Mouse (Mus musculus) lung, embryonic 14.5 days (tissue): ENCODE results near the gene C1qtnf5. TPM values are rescaled to one million over a fixed set of nuclear protein-coding genes. Genes with fewer than 3 reads are reported as not detected.

Experiments used
- ATAC-seq: fragments of 200-750 bp; cut with Nextera tagmentation; 2 replicates; pipeline ENCODE4 v1.8.0; 2017; ENCODE audit warnings: mild to moderate bottlenecking, moderate TSS enrichment, moderate library complexity; ENCODE audit not compliant: insufficient read depth
- DNase-seq: peaks from one replicate; pipeline ENCODE4 v3.0.0-alpha.2; 2015
- H3K27ac ChIP-seq: fragments of 300-500 bp; sonication (generic); 2 replicates; pipeline ENCODE4 v1.5.1; 2014; ENCODE audit warnings: low read depth, mild to moderate bottlenecking, moderate library complexity
- H3K27me3 ChIP-seq: fragments of 300-500 bp; sonication (generic); 2 replicates; pipeline ENCODE4 v1.6.1; 2014; ENCODE audit warnings: low read length, control low read depth; ENCODE audit not compliant: insufficient read depth
- H3K36me3 ChIP-seq: fragments of 300-500 bp; sonication (generic); 2 replicates; pipeline ENCODE4 v1.6.1; 2014; ENCODE audit warnings: control low read depth; ENCODE audit not compliant: insufficient read depth
- H3K4me1 ChIP-seq: fragments of 300-500 bp; sonication (generic); 2 replicates; pipeline ENCODE4 v1.6.1; 2014; ENCODE audit warnings: antibody characterized with exemption, control low read depth; ENCODE audit not compliant: insufficient read depth
- H3K4me2 ChIP-seq: fragments of 300-500 bp; sonication (generic); 2 replicates; pipeline ENCODE4 v1.6.1; 2014; ENCODE audit warnings: mild to moderate bottlenecking
- H3K4me3 ChIP-seq: fragments of 300-500 bp; sonication (generic); 2 replicates; pipeline ENCODE4 v1.5.1; 2014; ENCODE audit warnings: low read depth, low read length
- H3K9ac ChIP-seq: fragments of 300-500 bp; sonication (generic); 2 replicates; pipeline ENCODE4 v1.6.1; 2014
- H3K9me3 ChIP-seq: fragments of 300-500 bp; sonication (generic); 2 replicates; pipeline ENCODE4 v1.6.1; 2016; ENCODE audit warnings: low read depth, low read length, control low read depth
- CTCF ChIP-seq: IDR thresholded peaks from 2 replicates; pipeline ENCODE4 v1.5.1; 2016; ENCODE audit warnings: antibody characterized with exemption, low read depth
- WGBS: fragments of 180-500 bp; shearing (Covaris S2); extraction: QIAGEN DNeasy Blood & Tissue Kit; methylation state at CpG from one replicate; pipeline ENCODE4 v1.1.7; 2014; 5-methylcytosine and 5-hydroxymethylcytosine counted together
- polyA plus RNA-seq: library from polyadenylated mRNA; unstranded; fragments of >200 nt; fragmentation: Nextera tagmentation; extraction: Ambion mirVana; gene quantifications from 2 replicates; pipeline ENCODE4 v1.2.1, GENCODE M21; 2014

Gene C1qtnf5
- polyA plus RNA-seq, 1 experiment from 2014 or later = 5.0 TPM

DNA sequence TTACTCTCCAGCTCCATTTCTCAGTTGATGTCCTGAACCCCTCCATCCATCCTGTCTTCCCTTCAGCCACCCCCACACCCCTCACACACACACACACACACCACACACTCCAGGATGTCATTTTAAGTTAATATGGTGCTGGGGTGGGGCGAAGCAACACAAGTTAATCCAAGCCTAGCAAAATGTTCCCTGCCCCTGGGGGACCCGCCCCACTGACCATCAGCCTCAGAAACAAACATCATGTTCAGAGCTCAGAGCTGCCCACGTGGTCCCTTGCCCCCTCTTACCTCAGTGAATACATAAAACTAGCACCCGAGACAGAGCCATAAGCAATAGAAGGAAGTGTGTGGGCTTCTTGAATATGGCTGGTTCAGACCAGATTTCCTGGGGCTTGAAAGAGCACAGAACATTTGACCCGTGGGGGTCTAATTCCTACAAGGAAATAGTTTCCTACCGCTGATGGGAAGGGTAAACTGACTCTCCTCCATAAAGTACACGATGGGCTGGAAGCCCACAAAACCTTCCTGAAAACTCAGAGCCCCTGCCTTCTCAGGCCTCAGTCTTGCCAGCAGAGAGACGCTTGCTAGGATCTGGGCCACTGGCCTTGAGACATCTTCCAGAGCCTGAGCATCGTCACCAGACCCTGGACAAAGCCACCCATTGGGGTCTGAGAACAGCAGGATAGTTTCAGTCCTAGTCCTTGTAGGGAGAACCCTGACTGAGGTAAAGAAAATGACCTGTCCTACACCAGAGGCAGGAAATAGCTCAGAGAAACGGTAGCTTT is 26.9 kb upstream of the C1qtnf5 start:
- ATAC-seq (no peak), DNase-seq (no peak)
- H3K9ac ChIP-seq = no peak overlapping the region
- H3K9me3 ChIP-seq = no peaks in the 10 kb centered on the region
- H3K27ac ChIP-seq = 0 out of 2 replicates have a peak overlapping the region, but pooled peaks have one; percentile 8
- H3K4me3 ChIP-seq = no peak overlapping the region
- no peak overlapping the region for H3K4me2 ChIP-seq
- no peak for TF ChIP-seq CTCF
- H3K36me3 ChIP-seq = no peaks in the 10 kb centered on the region
- peaks cover 12% of the 10 kb centered on the region; the same call in 1 of the 2 replicates for H3K27me3 ChIP-seq
- 64% methylated on average over 10 of the region's 10 CpGs for WGBS
- peaks cover 7% of the 10 kb centered on the region for H3K4me1 ChIP-seq

DNA sequence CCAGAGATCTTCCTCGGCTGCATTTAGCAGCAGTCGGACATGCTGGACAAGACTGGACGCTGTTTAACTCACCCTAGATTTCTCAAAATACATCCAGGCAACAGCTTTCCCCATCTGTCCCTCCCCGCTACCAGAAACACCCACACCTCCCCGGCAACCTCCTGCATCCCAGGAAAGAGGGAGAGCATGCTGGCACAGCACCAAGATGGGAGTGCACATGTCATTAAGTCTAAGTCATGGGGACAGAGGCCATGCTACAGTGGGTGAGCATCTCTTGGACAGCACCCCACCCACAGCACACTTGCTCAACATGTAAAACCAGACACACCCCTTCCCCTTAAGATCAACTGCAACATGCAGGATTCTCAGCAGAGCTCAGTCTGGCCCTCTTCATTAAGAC is 26.1 kb upstream of the C1qtnf5 start:
- TF ChIP-seq CTCF = no peak
- WGBS = 60% methylated on average over 5 of the region's 5 CpGs
- DNase-seq = no peak
- Histone ChIP-seq H3K4me1 (peaks cover 7% of the 10 kb centered on the region), H3K4me3 (no peak overlapping the region), H3K9ac (no peak overlapping the region), H3K4me2 (no peak overlapping the region), H3K27me3 (peaks cover 17% of the 10 kb centered on the region; the same call in 1 of the 2 replicates), H3K27ac (no peak overlapping the region), H3K36me3 (no peaks in the 10 kb centered on the region), H3K9me3 (no peaks in the 10 kb centered on the region)
- ATAC-seq = no peak

DNA sequence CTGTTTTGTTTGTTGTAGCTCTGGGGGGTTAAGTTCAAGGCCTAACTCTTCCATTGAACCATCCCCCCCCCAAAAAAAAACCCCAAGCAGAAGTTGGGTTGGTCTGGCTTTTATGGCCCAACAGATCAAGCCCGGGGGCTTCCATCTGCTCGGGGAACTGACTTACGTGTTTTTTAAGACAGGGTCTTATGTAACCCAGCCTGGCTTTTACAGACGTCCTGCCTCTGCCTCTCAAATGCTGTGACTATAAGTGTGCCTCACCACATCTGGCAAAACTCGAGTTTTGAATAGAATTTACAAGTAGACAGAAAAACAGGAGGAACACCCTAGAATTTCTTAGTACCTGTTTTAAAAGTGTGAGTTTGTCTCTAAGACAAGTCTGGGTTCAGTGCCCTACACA is 25.5 kb upstream of the C1qtnf5 start:
- no peak overlapping the region for H3K9ac ChIP-seq
- peaks cover 21% of the 10 kb centered on the region; the same call in 1 of the 2 replicates for H3K27me3 ChIP-seq
- DNase-seq = no peak
- ATAC-seq = no peak
- H3K4me3 ChIP-seq = no peak overlapping the region
- WGBS = 64% methylated on average over 5 of the region's 5 CpGs
- H3K4me2 ChIP-seq = no peak overlapping the region
- TF ChIP-seq CTCF = no peak
- peaks cover 7% of the 10 kb centered on the region for H3K4me1 ChIP-seq
- H3K9me3 ChIP-seq = no peaks in the 10 kb centered on the region
- no peak overlapping the region for H3K27ac ChIP-seq
- H3K36me3 ChIP-seq = no peaks in the 10 kb centered on the region

DNA sequence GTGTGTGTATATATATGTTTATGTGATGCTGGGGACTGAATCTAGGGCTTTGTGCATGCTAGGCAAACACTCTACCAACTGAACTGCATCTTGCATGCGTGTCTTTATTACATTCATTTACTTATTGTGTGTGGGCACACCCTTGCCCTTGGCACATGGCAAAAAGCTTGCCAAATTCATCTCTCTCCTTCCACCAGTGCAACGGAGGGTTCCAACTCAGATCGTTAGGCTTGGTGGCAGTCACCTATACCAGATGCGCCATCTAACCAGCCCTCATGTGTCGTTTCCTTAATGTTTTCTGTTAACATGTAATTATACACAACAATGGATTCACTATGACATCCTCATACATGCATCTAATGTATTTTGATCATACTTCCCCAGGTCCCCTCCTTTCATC is 24.8 kb upstream of the C1qtnf5 start:
- no peak for TF ChIP-seq CTCF
- 92% methylated on average over 5 of the region's 5 CpGs for WGBS
- Histone ChIP-seq H3K27me3 (peaks cover 26% of the 10 kb centered on the region; the same call in 1 of the 2 replicates), H3K27ac (no peak overlapping the region), H3K4me1 (peaks cover 7% of the 10 kb centered on the region), H3K4me3 (no peak overlapping the region), H3K36me3 (no peaks in the 10 kb centered on the region), H3K4me2 (no peak overlapping the region), H3K9me3 (no peaks in the 10 kb centered on the region), H3K9ac (no peak overlapping the region)
- DNase-seq = no peak
- no peak for ATAC-seq

DNA sequence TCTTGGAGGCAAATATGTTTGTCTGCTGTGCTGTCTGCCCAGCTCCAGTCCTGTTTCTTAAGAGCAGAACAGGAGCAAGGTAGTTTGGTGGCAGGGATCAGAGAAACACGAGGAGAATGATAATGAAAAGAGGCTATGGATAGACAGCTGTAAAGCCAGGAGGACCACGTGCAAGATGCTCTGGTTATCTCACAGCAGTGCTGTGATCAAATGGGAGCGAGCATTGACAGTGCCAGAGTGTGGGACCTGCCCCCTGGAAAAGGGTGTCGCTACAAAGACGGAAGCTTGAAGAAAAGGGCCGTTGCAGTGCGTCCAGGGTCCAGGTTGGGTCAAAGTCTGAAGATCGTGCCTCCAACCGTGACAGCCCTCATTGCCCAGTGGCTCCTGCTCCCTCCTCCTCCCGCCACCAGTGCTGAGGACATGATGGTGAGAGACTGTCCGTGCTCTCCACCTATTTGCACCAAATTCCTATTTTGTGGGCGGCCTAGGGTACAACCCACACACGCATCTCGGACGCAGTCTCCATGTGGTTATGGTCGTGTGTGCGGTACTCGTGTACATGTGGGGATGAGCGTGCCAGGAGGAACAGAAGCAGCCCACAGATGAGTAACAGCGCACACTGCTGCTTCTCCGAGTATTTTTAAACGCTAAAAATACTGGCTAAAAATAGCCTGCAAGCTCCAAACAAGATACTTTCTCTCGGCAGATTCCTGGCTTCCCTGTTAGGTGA is 23.5 kb upstream of the C1qtnf5 start:
- DNase-seq (no peak), ATAC-seq (no peak)
- H3K4me2 ChIP-seq = peak overlapping the region; percentile 100
- 5% methylated on average over 23 of the region's 23 CpGs for WGBS
- no peak overlapping the region for H3K9ac ChIP-seq
- peak overlapping the region; percentile 59 for H3K4me3 ChIP-seq
- peaks cover 29% of the 10 kb centered on the region; the same call in 1 of the 2 replicates for H3K27me3 ChIP-seq
- H3K4me1 ChIP-seq = peaks cover 13% of the 10 kb centered on the region
- no peaks in the 10 kb centered on the region for H3K9me3 ChIP-seq
- no peaks in the 10 kb centered on the region for H3K36me3 ChIP-seq
- no peak for TF ChIP-seq CTCF
- H3K27ac ChIP-seq = no peak overlapping the region

DNA sequence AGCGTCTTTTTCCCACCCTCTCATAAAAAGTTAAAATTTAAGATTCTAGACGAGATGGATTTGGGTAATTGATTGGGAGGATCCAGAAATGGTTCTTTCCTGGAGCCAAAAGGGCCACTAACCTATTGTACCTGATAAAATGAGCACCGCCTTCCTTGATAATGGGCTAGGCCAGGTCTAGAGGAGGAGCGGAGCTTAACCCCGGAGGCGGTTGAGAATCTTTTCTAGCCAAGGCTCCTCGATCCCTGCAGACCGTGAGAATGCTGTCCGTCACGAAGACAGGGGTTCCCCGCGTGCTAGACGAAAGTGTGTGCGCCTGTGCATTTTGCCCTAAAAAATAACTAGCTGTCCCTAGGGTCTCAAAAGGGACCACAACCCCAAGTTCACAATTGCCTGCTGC is 22.8 kb upstream of the C1qtnf5 start:
- Histone ChIP-seq H3K27me3 (peaks cover 29% of the 10 kb centered on the region; the same call in 1 of the 2 replicates), H3K36me3 (no peaks in the 10 kb centered on the region), H3K9ac (peak overlapping the region; percentile 73), H3K9me3 (no peaks in the 10 kb centered on the region), H3K27ac (no peak overlapping the region), H3K4me3 (peak overlapping the region; percentile 59), H3K4me1 (peaks cover 7% of the 10 kb centered on the region; the same call in 1 of the 2 replicates), H3K4me2 (peak overlapping the region; percentile 100)
- ATAC-seq = peak; percentile 32
- TF ChIP-seq CTCF = 0 out of 2 replicates have a peak, but pooled peaks have one; percentile 3
- DNase-seq = peak; percentile 39
- 2% methylated on average over 14 of the region's 14 CpGs for WGBS
